Mouse (Mus musculus): ENCODE measurements around the gene Slc46a3. TPM values are rescaled to one million over a fixed set of nuclear protein-coding genes. Genes with fewer than 3 reads are reported as not detected.

The Slc46a3 gene
- polyA plus RNA-seq (2012; ENCODE audit: insufficient read depth, insufficient read length, missing spikeins) = 7.9 and 10.8 TPM in 2 replicates

DNA sequence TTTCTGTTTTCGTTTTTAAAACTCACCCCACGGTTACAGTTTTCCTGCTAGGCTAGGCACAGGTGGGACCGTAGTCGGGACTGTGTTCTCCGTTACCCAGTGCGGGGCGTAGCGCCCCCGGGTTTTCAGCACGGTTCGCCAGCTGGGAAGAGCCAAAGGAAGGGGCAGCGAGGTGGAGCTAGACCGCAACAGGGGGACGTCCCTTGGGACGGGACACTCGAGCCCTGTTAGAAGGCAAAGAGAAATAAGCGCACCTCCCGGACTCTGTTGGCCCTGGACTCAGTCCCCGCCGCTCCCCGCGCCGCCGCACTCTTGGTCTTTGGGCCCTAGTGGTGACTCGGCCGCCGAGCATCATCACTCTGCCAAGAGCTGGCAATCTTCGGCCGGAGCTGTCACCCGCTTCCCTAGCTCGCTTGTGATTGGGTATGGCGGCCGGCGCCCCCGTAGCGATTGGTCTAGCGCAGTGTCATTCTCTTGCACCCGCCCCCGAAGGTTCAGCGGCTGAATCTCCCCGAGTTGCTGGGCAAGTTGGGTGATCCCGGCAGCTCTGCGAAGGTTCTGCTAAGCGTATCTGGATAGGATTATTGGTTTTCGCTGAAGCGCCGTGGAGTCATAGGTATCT, at the start of gene Slc46a3:
Gene Slc46a3 (minus strand): TSS at position 361 of the 622 bp plus-strand sequence.
- Histone ChIP-seq H3K4me1 (ENCODE audit: control insufficient read depth, insufficient read depth, insufficient read length, low read length) (peaks cover 4% of the 10 kb centered on the region; the same call in 1 of the 2 replicates), H3K4me3 (ENCODE audit: insufficient read depth, low read depth, low read length) (peak within 1 kb of the TSS; percentile 73), H3K27ac (replicated peaks; ENCODE audit: low read depth, low read length) (peak within 1 kb of the TSS; percentile 74)

DNA sequence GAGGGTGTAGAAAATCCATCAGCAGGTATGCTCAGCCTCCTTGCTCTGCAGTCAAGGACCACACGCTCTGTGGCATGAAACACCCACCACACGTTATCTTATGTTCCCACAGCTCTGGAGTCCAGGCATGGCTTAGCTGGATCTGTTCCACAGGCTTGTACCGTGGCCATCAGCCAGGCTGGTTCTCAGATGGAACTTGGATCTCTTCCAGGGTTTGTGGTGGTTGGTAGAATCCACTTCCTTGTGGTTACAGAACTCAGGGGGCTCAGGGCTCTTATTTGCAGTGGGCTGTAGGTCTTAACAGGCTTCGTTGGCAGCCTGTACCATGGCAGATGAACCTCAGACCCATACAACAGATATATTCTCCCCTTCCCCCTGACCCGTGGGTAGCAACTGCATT, 44.6 kb upstream of the Slc46a3 start:
- Histone ChIP-seq H3K27ac (replicated peaks; ENCODE audit: low read depth, low read length) (no peak overlapping the region), H3K4me3 (ENCODE audit: insufficient read depth, low read depth, low read length) (no peak overlapping the region), H3K4me1 (ENCODE audit: control insufficient read depth, insufficient read depth, insufficient read length, low read length) (no peaks in the 10 kb centered on the region)

- no peak overlapping the region for H3K27ac ChIP-seq (replicated peaks; ENCODE audit: low read depth, low read length)
- H3K4me3 ChIP-seq (ENCODE audit: insufficient read depth, low read depth, low read length) = no peak overlapping the region
- H3K4me1 ChIP-seq (ENCODE audit: control insufficient read depth, insufficient read depth, insufficient read length, low read length) = no peaks in the 10 kb centered on the region
Measured at GRCm38 (mm10) chr5:147935096-147935495, 40.5 kb upstream of the Slc46a3 start.

DNA sequence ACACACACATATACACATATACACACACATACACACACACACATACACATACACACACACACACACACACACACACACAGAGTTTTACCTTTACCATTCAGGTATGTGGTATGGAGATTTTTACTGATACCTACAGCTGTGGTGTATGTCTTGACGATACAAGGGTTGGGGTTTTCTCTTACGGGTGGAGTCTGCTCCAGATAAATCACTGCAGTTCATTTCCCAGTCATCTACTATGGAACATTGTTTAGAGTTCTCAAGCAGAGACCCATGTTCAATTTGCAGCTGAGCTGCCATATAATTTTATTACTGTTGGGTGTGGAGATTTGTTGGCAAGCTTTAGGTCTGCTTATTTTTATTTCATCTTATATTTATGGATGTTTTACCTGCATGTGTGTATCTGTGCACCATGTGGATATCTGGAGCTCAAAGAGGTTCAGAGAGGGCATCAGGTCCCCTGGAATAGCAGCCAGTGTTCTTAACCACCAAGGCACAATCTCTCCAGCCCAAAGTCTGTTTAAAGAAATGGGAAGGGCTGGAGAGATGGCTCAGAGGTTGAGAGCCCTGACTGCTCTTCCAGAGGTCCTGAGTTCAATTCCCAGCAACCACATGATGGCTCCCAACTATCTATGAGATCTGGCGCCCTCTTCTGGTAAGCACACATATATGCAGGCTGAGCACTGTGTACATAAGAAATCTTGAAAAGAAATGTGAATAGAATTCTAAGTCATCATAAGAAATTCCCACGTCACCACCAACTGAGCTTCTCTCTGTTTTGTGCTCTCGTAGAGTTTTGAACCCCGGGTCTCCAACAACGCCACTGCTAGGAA, 34.3 kb upstream of the Slc46a3 start:
- Histone ChIP-seq H3K27ac (replicated peaks; ENCODE audit: low read depth, low read length) (no peak overlapping the region), H3K4me1 (ENCODE audit: control insufficient read depth, insufficient read depth, insufficient read length, low read length) (no peaks in the 10 kb centered on the region), H3K4me3 (ENCODE audit: insufficient read depth, low read depth, low read length) (no peak overlapping the region)

DNA sequence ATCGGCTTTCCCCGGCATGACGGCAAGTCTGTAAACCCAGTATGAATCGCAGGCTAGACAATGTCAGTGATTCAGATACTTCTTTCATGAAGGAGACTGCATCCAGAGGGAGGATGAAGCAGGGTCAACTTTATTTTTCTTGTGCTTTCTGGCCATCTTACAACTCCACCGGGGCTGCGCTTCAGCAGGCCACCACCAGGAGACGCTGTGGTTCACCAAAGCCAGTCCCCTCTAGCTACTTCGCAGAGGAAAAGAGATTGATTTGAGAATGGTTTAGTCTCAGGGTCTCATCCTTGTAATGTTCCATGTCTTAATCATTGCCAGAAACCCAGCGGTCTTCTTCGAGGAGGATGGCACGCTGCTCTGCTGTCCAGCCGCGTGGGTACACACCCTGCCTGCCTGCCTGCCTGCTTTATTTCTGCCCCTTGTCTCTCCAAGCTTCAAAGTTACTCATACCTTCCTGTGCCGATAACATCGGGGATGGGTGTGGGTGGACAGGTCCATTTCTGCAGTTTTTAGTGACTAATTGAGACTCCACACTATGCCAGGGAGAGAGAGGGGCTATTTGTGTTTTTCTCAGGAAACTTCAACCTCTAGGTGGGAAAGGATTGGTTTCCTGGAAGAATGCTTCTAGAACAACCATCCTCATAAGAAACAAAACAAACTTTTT, 31.5 kb upstream of the Slc46a3 start:
- Histone ChIP-seq H3K4me3 (ENCODE audit: insufficient read depth, low read depth, low read length) (no peak overlapping the region), H3K4me1 (ENCODE audit: control insufficient read depth, insufficient read depth, insufficient read length, low read length) (no peaks in the 10 kb centered on the region), H3K27ac (replicated peaks; ENCODE audit: low read depth, low read length) (no peak overlapping the region)

- Histone ChIP-seq H3K4me1 (ENCODE audit: control insufficient read depth, insufficient read depth, insufficient read length, low read length) (no peaks in the 10 kb centered on the region), H3K27ac (replicated peaks; ENCODE audit: low read depth, low read length) (no peak overlapping the region), H3K4me3 (ENCODE audit: insufficient read depth, low read depth, low read length) (no peak overlapping the region)
Measured at GRCm38 (mm10) chr5:147924621-147925020, 30.0 kb upstream of the Slc46a3 start.

- H3K4me1 ChIP-seq (ENCODE audit: control insufficient read depth, insufficient read depth, insufficient read length, low read length) = peaks cover 6% of the 10 kb centered on the region
- H3K4me3 ChIP-seq (ENCODE audit: insufficient read depth, low read depth, low read length) = no peak overlapping the region
- no peak overlapping the region for H3K27ac ChIP-seq (replicated peaks; ENCODE audit: low read depth, low read length)
Measured at GRCm38 (mm10) chr5:147918044-147918846, 23.6 kb upstream of the Slc46a3 start.

DNA sequence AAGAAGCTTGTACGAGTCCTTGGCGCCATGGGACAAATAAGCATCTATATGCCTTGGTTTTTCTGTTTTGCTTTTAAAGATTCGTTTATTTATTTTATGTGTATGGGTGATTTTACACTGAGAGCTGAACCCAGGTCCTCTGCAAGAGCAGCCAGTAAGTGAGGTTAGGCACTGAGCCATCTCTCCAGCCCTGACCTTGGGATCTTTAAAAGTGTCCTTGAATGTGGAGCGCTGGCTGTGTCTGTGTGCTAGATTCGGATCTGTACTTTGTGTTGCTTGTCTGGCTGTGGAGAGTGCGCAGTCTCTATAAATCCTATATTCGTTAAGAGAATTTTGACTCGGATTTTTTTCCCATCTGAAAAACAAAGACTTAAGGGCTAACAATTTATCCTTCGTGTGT, 21.6 kb upstream of the Slc46a3 start:
- Histone ChIP-seq H3K4me3 (ENCODE audit: insufficient read depth, low read depth, low read length) (no peak overlapping the region), H3K4me1 (ENCODE audit: control insufficient read depth, insufficient read depth, insufficient read length, low read length) (peaks cover 7% of the 10 kb centered on the region), H3K27ac (replicated peaks; ENCODE audit: low read depth, low read length) (no peak overlapping the region)

- no peak overlapping the region for H3K27ac ChIP-seq (replicated peaks; ENCODE audit: low read depth, low read length)
- H3K4me3 ChIP-seq (ENCODE audit: insufficient read depth, low read depth, low read length) = no peak overlapping the region
- peaks cover 7% of the 10 kb centered on the region for H3K4me1 ChIP-seq (ENCODE audit: control insufficient read depth, insufficient read depth, insufficient read length, low read length)
Measured at GRCm38 (mm10) chr5:147915038-147915566, 20.5 kb upstream of the Slc46a3 start.

GRCm38 (mm10) chr5:147913241-147913842, 18.7 kb upstream of the Slc46a3 start:
- Histone ChIP-seq H3K4me3 (ENCODE audit: insufficient read depth, low read depth, low read length) (no peak overlapping the region), H3K4me1 (ENCODE audit: control insufficient read depth, insufficient read depth, insufficient read length, low read length) (peaks cover 7% of the 10 kb centered on the region), H3K27ac (replicated peaks; ENCODE audit: low read depth, low read length) (no peak overlapping the region)

DNA sequence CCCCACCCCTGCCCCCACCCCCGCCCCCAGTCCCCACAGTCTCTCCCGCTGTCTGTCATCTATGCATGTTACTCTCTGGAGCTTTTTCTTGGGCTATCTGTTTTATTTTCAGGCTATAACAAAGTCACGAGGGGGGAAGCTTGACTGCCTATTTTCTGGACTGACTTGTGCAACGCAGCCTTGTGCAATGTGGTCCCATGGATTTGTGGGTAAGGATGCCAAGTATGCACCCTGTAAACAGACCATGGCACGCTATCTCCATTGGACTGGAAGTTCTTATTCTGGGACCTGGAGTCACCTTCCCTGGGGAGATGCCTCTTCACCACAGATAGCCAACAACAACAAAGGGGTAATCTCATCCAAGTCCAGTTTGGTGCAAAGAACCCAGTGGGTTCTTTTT, 17.1 kb upstream of the Slc46a3 start:
- no peak overlapping the region for H3K4me3 ChIP-seq (ENCODE audit: insufficient read depth, low read depth, low read length)
- no peak overlapping the region for H3K27ac ChIP-seq (replicated peaks; ENCODE audit: low read depth, low read length)
- peaks cover 4% of the 10 kb centered on the region for H3K4me1 ChIP-seq (ENCODE audit: control insufficient read depth, insufficient read depth, insufficient read length, low read length)

DNA sequence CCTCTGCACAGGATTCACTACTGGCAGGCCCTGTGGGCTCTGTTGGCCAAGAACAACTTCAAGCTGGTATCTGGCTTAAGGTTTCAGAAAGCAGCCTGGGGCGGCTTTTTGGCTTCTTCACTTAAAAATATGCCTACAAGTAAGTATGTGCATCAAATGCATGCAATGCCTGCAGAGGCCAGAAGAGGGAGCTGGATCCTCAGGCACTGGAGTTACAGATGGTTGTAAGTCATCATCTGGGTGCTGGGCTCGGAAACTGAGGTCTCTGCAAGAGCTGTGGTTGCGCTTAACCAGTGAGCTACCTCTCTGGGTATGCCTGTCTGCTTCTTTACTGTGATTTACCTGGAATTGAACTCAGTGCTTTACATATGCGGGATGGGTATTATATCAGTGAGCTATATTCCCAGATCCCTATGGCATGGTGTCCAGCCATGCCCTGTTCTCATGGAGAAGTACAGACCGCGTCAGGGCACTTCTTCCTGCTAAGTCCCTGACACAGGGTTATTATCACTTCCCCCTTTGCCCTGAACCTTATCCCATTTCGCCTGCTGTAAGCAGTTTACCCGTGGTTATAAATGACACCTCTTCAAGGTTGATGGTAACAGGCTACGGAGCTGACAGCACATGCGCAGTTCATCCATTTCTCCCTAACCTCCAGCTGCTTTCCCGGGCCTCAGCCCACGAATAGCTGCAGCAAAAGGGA, 16.3 kb upstream of the Slc46a3 start:
- Histone ChIP-seq H3K27ac (replicated peaks; ENCODE audit: low read depth, low read length) (no peak overlapping the region), H3K4me3 (ENCODE audit: insufficient read depth, low read depth, low read length) (no peak overlapping the region), H3K4me1 (ENCODE audit: control insufficient read depth, insufficient read depth, insufficient read length, low read length) (peaks cover 4% of the 10 kb centered on the region)

GRCm38 (mm10) chr5:147907851-147908250, 13.2 kb upstream of the Slc46a3 start:
- H3K27ac ChIP-seq (replicated peaks; ENCODE audit: low read depth, low read length) = no peak overlapping the region

DNA sequence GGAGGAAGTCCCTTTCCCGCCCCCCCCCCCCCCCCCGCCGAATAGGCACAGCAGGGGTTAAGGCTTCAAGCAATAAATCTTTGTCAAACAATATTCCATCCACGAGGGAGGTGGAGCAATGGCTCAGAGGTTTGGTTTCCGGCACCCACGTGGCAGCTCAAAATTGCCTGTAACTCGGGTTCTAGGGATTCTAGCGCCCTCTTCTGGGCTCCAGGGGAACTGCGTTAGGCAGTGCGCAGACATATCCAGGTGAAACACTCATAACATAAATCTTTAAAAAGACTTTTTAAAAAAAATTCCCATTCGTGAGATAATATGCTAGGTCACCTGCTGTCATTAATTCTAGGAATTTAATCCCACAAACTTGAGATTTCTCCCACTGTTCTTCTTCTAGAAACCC, 12.5 kb upstream of the Slc46a3 start:
- Histone ChIP-seq H3K4me1 (ENCODE audit: control insufficient read depth, insufficient read depth, insufficient read length, low read length) (no peaks in the 10 kb centered on the region), H3K27ac (replicated peaks; ENCODE audit: low read depth, low read length) (no peak overlapping the region), H3K4me3 (ENCODE audit: insufficient read depth, low read depth, low read length) (no peak overlapping the region)

More at GRCm38 (mm10) chr5:147907851-147908250, 13.2 kb upstream of the Slc46a3 start:
- Histone ChIP-seq H3K4me3 (ENCODE audit: insufficient read depth, low read depth, low read length) (no peak overlapping the region), H3K4me1 (ENCODE audit: control insufficient read depth, insufficient read depth, insufficient read length, low read length) (no peaks in the 10 kb centered on the region)
